Mouse (Mus musculus): ENCODE results near the gene Oas3. TPM values are rescaled to one million over a fixed set of nuclear protein-coding genes. Genes with fewer than 3 reads are reported as not detected.

Oas3 gene
- polyA plus RNA-seq, 1 experiment: 28.1 TPM

GRCm38 (mm10) chr5:120704421-120704820, 73.0 kb downstream of the Oas3 start:
- Histone ChIP-seq H3K4me1 (replicated peaks; ENCODE audit: control insufficient read depth, insufficient read depth, low read length) (peaks cover 4% of the 10 kb centered on the region; the same call in 1 of the 2 replicates), H3K27me3 (ENCODE audit: control insufficient read depth, insufficient read depth, low read length) (no peaks in the 10 kb centered on the region), H3K36me3 (ENCODE audit: control insufficient read depth, insufficient read depth, low read length) (no peaks in the 10 kb centered on the region), H3K4me3 (ENCODE audit: control insufficient read depth, insufficient read depth, low read length) (no peak overlapping the region), H3K27ac (ENCODE audit: control insufficient read depth, insufficient read depth, low read length) (no peak overlapping the region)
- 79% methylated on average over 6 of the region's 6 CpGs for WGBS
- DNase-seq: no peak
- TF ChIP-seq CTCF (IDR thresholded peaks at IDR 0.05; ENCODE audit: borderline replicate concordance, control insufficient read depth, extremely low read depth, insufficient read depth, low read length, poor library complexity): no peak
- no peak for TF ChIP-seq POLR2A (IDR thresholded peaks at IDR 0.05; ENCODE audit: control insufficient read depth, extremely low read depth, insufficient read depth, low read length, poor library complexity)

GRCm38 (mm10) chr5:120703660-120704059, 73.8 kb downstream of the Oas3 start:
- Histone ChIP-seq H3K36me3 (ENCODE audit: control insufficient read depth, insufficient read depth, low read length) (no peaks in the 10 kb centered on the region), H3K27ac (ENCODE audit: control insufficient read depth, insufficient read depth, low read length) (no peak overlapping the region), H3K4me1 (replicated peaks; ENCODE audit: control insufficient read depth, insufficient read depth, low read length) (peaks cover 4% of the 10 kb centered on the region; the same call in 1 of the 2 replicates), H3K4me3 (ENCODE audit: control insufficient read depth, insufficient read depth, low read length) (no peak overlapping the region), H3K27me3 (ENCODE audit: control insufficient read depth, insufficient read depth, low read length) (no peaks in the 10 kb centered on the region)
- DNase-seq: no peak
- TF ChIP-seq POLR2A (IDR thresholded peaks at IDR 0.05; ENCODE audit: control insufficient read depth, extremely low read depth, insufficient read depth, low read length, poor library complexity) (no peak), CTCF (IDR thresholded peaks at IDR 0.05; ENCODE audit: borderline replicate concordance, control insufficient read depth, extremely low read depth, insufficient read depth, low read length, poor library complexity) (no peak)
- 94% methylated on average over 3 of the region's 3 CpGs for WGBS

Other genes with a start within 250 kb of the Oas3 start
- gene Tpcn1, start 189.0 kb downstream of the Oas3 start, polyA plus RNA-seq (2012; rRNA removed): 203 and 208 TPM in 2 replicates
- 2.8 and 3.0 TPM in 2 replicates for gene Iqcd, start 188.6 kb downstream of the Oas3 start, polyA plus RNA-seq (2012; rRNA removed)
- 18.8 and 20.6 TPM in 2 replicates for gene Rita1, start 165.1 kb downstream of the Oas3 start, polyA plus RNA-seq (2012; rRNA removed)
- 429 and 448 TPM in 2 replicates for gene Ddx54, start 164.9 kb downstream of the Oas3 start, polyA plus RNA-seq (2012; rRNA removed)
- 0.15 and 0.33 TPM in 2 replicates for gene Cfap73, start 143.4 kb downstream of the Oas3 start, polyA plus RNA-seq (2012; rRNA removed)
- 27.7 and 28.0 TPM in 2 replicates for gene Rasal1, start 128.8 kb downstream of the Oas3 start, polyA plus RNA-seq (2012; rRNA removed)
- 60.6 and 66.6 TPM in 2 replicates for gene Dtx1, start 65.7 kb downstream of the Oas3 start, polyA plus RNA-seq (2012; rRNA removed)
- gene Oas2, start 27.8 kb downstream of the Oas3 start, polyA plus RNA-seq (2012; rRNA removed): 18.5 and 22.4 TPM in 2 replicates
- 0.52 and 0.74 TPM in 2 replicates for gene Oas1e, start 17.9 kb upstream of the Oas3 start, polyA plus RNA-seq (2012; rRNA removed)
- gene Oas1c, start 34.9 kb upstream of the Oas3 start, polyA plus RNA-seq (2012; rRNA removed): 6.3 and 7.7 TPM in 2 replicates
- gene Oas1f, start 69.7 kb upstream of the Oas3 start, polyA plus RNA-seq (2012; rRNA removed): 0.51 and 1.1 TPM in 2 replicates
- 0.28 and 0.73 TPM in 2 replicates for gene Oas1h, start 83.8 kb upstream of the Oas3 start, polyA plus RNA-seq (2012; rRNA removed)
- gene Oas1g, start 110.0 kb upstream of the Oas3 start, polyA plus RNA-seq (2012; rRNA removed): 9.0 and 10.2 TPM in 2 replicates
- 15.7 and 21.1 TPM in 2 replicates for gene Oas1a, start 129.9 kb upstream of the Oas3 start, polyA plus RNA-seq (2012; rRNA removed)
- gene Oas1d, start 136.9 kb upstream of the Oas3 start, polyA plus RNA-seq (2012; rRNA removed): 0.74 TPM in 2 replicates
- gene Rph3a, start 232.4 kb upstream of the Oas3 start, polyA plus RNA-seq (2012; rRNA removed): 0.23 and 0.26 TPM in 2 replicates

All from thymus, adult 2 months (tissue).